Comparison of ENCODE assay signal across 7 mouse cellular contexts in genomic region chr11:48824311-48824830, GRCm38 (mm10). TPM values are rescaled to one million over a fixed set of nuclear protein-coding genes. Genes with fewer than 3 reads are reported as not detected.
DNase-seq lines count a peak whose midpoint lies in the region; ATAC-seq and TF ChIP-seq lines count a peak whose summit lies in the region.

No protein-coding gene starts in this region.

- no peaks in the 10 kb centered on the region for H3K9me3 ChIP-seq in lung, postnatal 0 days (ENCODE audit: low read length)
- no peaks in the 10 kb centered on the region for H3K9me3 ChIP-seq in forebrain, embryonic 15.5 days
- no peaks in the 10 kb centered on the region for H3K9me3 ChIP-seq in limb, embryonic 12.5 days

- H3K36me3 ChIP-seq in lung, postnatal 0 days (ENCODE audit: insufficient read depth, low read length), result no peaks in the 10 kb centered on the region
- H3K36me3 ChIP-seq in forebrain, embryonic 15.5 days, result no peaks in the 10 kb centered on the region
- H3K36me3 ChIP-seq in limb, embryonic 12.5 days, result no peaks in the 10 kb centered on the region
- no peaks in the 10 kb centered on the region for H3K36me3 ChIP-seq in splenic B cell, adult 2 months (ENCODE audit: control insufficient read depth, insufficient read depth, low read length, poor library complexity, severe bottlenecking)

- peak overlapping the region; percentile 52 for H3K4me2 ChIP-seq in lung, postnatal 0 days (replicated peaks; ENCODE audit: low read depth, low read length)
- peak overlapping the region; percentile 56 for H3K4me2 ChIP-seq in forebrain, embryonic 15.5 days (replicated peaks)
- H3K4me2 ChIP-seq in limb, embryonic 12.5 days, result peak overlapping the region; percentile 68

- WGBS in lung, postnatal 0 days, result 8% methylated on average over 22 of the region's 22 CpGs
- 4% methylated on average over 22 of the region's 22 CpGs for WGBS in forebrain, embryonic 15.5 days
- WGBS in limb, embryonic 12.5 days, result 4% methylated on average over 22 of the region's 22 CpGs

- 0 out of 2 replicates have a peak, but pooled peaks cover 6% of the 10 kb centered on the region for H3K27me3 ChIP-seq in lung, postnatal 0 days (replicated peaks; ENCODE audit: insufficient read depth, low read length)
- peaks cover 21% of the 10 kb centered on the region for H3K27me3 ChIP-seq in forebrain, embryonic 15.5 days
- H3K27me3 ChIP-seq in limb, embryonic 12.5 days, result peaks cover 19% of the 10 kb centered on the region
- no peaks in the 10 kb centered on the region for H3K27me3 ChIP-seq in splenic B cell, adult 2 months (ENCODE audit: control insufficient read depth, insufficient read depth, low read length, poor library complexity, severe bottlenecking)

- peak overlapping the region; percentile 28; the same call in 1 of the 2 replicates for H3K4me3 ChIP-seq in lung, postnatal 0 days (ENCODE audit: low read depth, low read length)
- H3K4me3 ChIP-seq in forebrain, embryonic 15.5 days, result peak overlapping the region; percentile 36
- peak overlapping the region; percentile 43 for H3K4me3 ChIP-seq in limb, embryonic 12.5 days (replicated peaks)

- ATAC-seq in lung, postnatal 0 days, result no peak
- no peak for ATAC-seq in forebrain, embryonic 15.5 days (replicated peaks)
- no peak for ATAC-seq in limb, embryonic 12.5 days (ENCODE audit: insufficient number of reproducible peaks, insufficient read depth, low FRiP score, low TSS enrichment, low read depth)

- no peak for TF ChIP-seq CTCF in lung, postnatal 0 days (IDR thresholded peaks at IDR 0.05)

- no peak overlapping the region for H3K9ac ChIP-seq in lung, postnatal 0 days (replicated peaks; ENCODE audit: low read depth)
- no peak overlapping the region for H3K9ac ChIP-seq in forebrain, embryonic 15.5 days (replicated peaks)
- H3K9ac ChIP-seq in limb, embryonic 12.5 days (replicated peaks), result peak overlapping the region; percentile 44; the same call in 1 of the 2 replicates

- H3K4me1 ChIP-seq in lung, postnatal 0 days (ENCODE audit: insufficient read depth, low read depth, low read length), result peaks cover 6% of the 10 kb centered on the region; the same call in 1 of the 2 replicates
- peaks cover 16% of the 10 kb centered on the region for H3K4me1 ChIP-seq in forebrain, embryonic 15.5 days
- H3K4me1 ChIP-seq in limb, embryonic 12.5 days (replicated peaks), result peaks cover 8% of the 10 kb centered on the region; the same call in 1 of the 2 replicates

- H3K27ac ChIP-seq in lung, postnatal 0 days (ENCODE audit: low read length), result no peak overlapping the region
- H3K27ac ChIP-seq in forebrain, embryonic 15.5 days (replicated peaks), result no peak overlapping the region
- no peak overlapping the region for H3K27ac ChIP-seq in limb, embryonic 12.5 days

- no peak for TF ChIP-seq EP300 in lung, postnatal 0 days (IDR thresholded peaks at IDR 0.05)

- no peak for DNase-seq in lung, postnatal 0 days (ENCODE audit: low spot score)
- DNase-seq in lung, adult 18-20 months, result no peak
- peak; percentile 22 for DNase-seq in splenic B cell, adult 2 months (ENCODE audit: low read depth, low spot score)
- DNase-seq in layer of hippocampus, postnatal 36 days, result no peak
- DNase-seq in layer of hippocampus, postnatal 14 days (ENCODE audit: low spot score in 2 of 2), result no peak

RNA-seq across cellular contexts. Expression of gene Trim7, which starts 1.6 kb away (rescaled TPM):
- polyA plus RNA-seq in lung, postnatal 0 days (2015; fragmentation: Nextera tagmentation; extraction: Ambion mirVana), result 1.2 and 1.6 TPM in 2 replicates
- 1.4 and 1.7 TPM in 2 replicates for polyA plus RNA-seq in forebrain, embryonic 15.5 days (2015; fragmentation: Nextera tagmentation; extraction: Ambion mirVana)
- polyA plus RNA-seq in limb, embryonic 12.5 days (2016; fragmentation: Nextera tagmentation; extraction: Ambion mirVana), result 0.34 and 1.3 TPM in 2 replicates
- 1 to 10 TPM; 1.6 to 2.5 TPM for total RNA-seq in layer of hippocampus, postnatal 36 days (2021)
- 1 to 10 TPM; 2.4 to 3.3 TPM for total RNA-seq in layer of hippocampus, postnatal 14 days (2021)

RNA-seq across cellular contexts. Expression of gene Gm12184, which starts 2.1 kb away (rescaled TPM):
- 4.4 and 5.5 TPM in 2 replicates for polyA plus RNA-seq in lung, postnatal 0 days (2015; fragmentation: Nextera tagmentation; extraction: Ambion mirVana)
- polyA plus RNA-seq in forebrain, embryonic 15.5 days (2015; fragmentation: Nextera tagmentation; extraction: Ambion mirVana), result 4.5 and 5.8 TPM in 2 replicates
- polyA plus RNA-seq in limb, embryonic 12.5 days (2016; fragmentation: Nextera tagmentation; extraction: Ambion mirVana), result 4.2 and 13.6 TPM in 2 replicates
- total RNA-seq in layer of hippocampus, postnatal 36 days (2021), result 1 to 10 TPM in 1 of 2 experiments, under 1 TPM in 1; 0.40 to 1.3 TPM
- total RNA-seq in layer of hippocampus, postnatal 14 days (2021), result 1 to 10 TPM; 1.4 to 1.9 TPM

RNA-seq across cellular contexts. Expression of gene Trim41, which starts 7.2 kb away (rescaled TPM):
- polyA plus RNA-seq in lung, postnatal 0 days (2015; fragmentation: Nextera tagmentation; extraction: Ambion mirVana), result 4.3 and 5.1 TPM in 2 replicates
- 6.0 and 6.3 TPM in 2 replicates for polyA plus RNA-seq in forebrain, embryonic 15.5 days (2015; fragmentation: Nextera tagmentation; extraction: Ambion mirVana)
- polyA plus RNA-seq in limb, embryonic 12.5 days (2016; fragmentation: Nextera tagmentation; extraction: Ambion mirVana), result 6.0 and 7.3 TPM in 2 replicates
- total RNA-seq in layer of hippocampus, postnatal 36 days (2021), result 10 to 100 TPM; 58.3 to 59.6 TPM
- 10 to 100 TPM; 47.1 to 48.6 TPM for total RNA-seq in layer of hippocampus, postnatal 14 days (2021)

RNA-seq across cellular contexts. Expression of gene Rack1, which starts 24.2 kb away (rescaled TPM):
- polyA plus RNA-seq in lung, postnatal 0 days (2015; fragmentation: Nextera tagmentation; extraction: Ambion mirVana), result 404 and 434 TPM in 2 replicates
- polyA plus RNA-seq in forebrain, embryonic 15.5 days (2015; fragmentation: Nextera tagmentation; extraction: Ambion mirVana), result 475 and 481 TPM in 2 replicates
- 646 and 685 TPM in 2 replicates for polyA plus RNA-seq in limb, embryonic 12.5 days (2016; fragmentation: Nextera tagmentation; extraction: Ambion mirVana)
- 100 to 1,000 TPM; 241 to 254 TPM for total RNA-seq in layer of hippocampus, postnatal 36 days (2021)
- 100 to 1,000 TPM; 285 to 287 TPM for total RNA-seq in layer of hippocampus, postnatal 14 days (2021)

RNA-seq across cellular contexts. Expression of gene Irgm1, which starts 47.1 kb away (rescaled TPM):
- 20.2 and 26.4 TPM in 2 replicates for polyA plus RNA-seq in lung, postnatal 0 days (2015; fragmentation: Nextera tagmentation; extraction: Ambion mirVana)
- polyA plus RNA-seq in forebrain, embryonic 15.5 days (2015; fragmentation: Nextera tagmentation; extraction: Ambion mirVana), result 1.6 and 1.9 TPM in 2 replicates
- 2.2 and 2.9 TPM in 2 replicates for polyA plus RNA-seq in limb, embryonic 12.5 days (2016; fragmentation: Nextera tagmentation; extraction: Ambion mirVana)
- total RNA-seq in layer of hippocampus, postnatal 36 days (2021), result 1 to 10 TPM; 3.2 to 4.3 TPM
- total RNA-seq in layer of hippocampus, postnatal 14 days (2021), result 1 to 10 TPM; 4.2 to 5.2 TPM
